In genomic region chr3:95162345-95162628, GRCm38 (mm10) we compare ENCODE assay signal across 10 mouse cellular contexts. TPM values are rescaled to one million over a fixed set of nuclear protein-coding genes. Genes with fewer than 3 reads are reported as not detected.
DNase-seq lines count a peak whose midpoint lies in the region; ATAC-seq and TF ChIP-seq lines count a peak whose summit lies in the region.
"Had no signal": no experiment of that assay in that cellular context is flagged by ENCODE, and none has a peak within 500 bp of the region (broad histone marks: within the 10 kb centered on the region; RNA-seq: fewer than 3 reads in every experiment).

No protein-coding gene starts in this region.

- no peak for ATAC-seq in kidney, postnatal 0 days (replicated peaks; ENCODE audit: low FRiP score, low read depth)
- no peak for ATAC-seq in forebrain, embryonic 14.5 days
- ATAC-seq in limb, embryonic 12.5 days (ENCODE audit: insufficient number of reproducible peaks, insufficient read depth, low FRiP score, low TSS enrichment, low read depth): no peak
- ATAC-seq in stomach, embryonic 14.5 days (ENCODE audit: insufficient number of reproducible peaks, insufficient read depth, low FRiP score, low read depth): no peak

- H3K9me3 ChIP-seq in kidney, postnatal 0 days (replicated peaks; ENCODE audit: low read length): no peaks in the 10 kb centered on the region
- H3K9me3 ChIP-seq in forebrain, embryonic 14.5 days (replicated peaks; ENCODE audit: control insufficient read depth, low read length): no peaks in the 10 kb centered on the region
- no peaks in the 10 kb centered on the region for H3K9me3 ChIP-seq in limb, embryonic 12.5 days
- H3K9me3 ChIP-seq in stomach, embryonic 14.5 days (ENCODE audit: control insufficient read depth, low read depth, low read length): no peaks in the 10 kb centered on the region
- H3K9me3 ChIP-seq: liver, embryonic 15.5 days had no signal

- H3K4me1 ChIP-seq in kidney, postnatal 0 days (replicated peaks; ENCODE audit: insufficient read depth, low read length): peaks cover 12% of the 10 kb centered on the region; the same call in 1 of the 2 replicates
- H3K4me1 ChIP-seq in forebrain, embryonic 14.5 days (ENCODE audit: control insufficient read depth, insufficient read depth, low read length): peaks cover 24% of the 10 kb centered on the region
- peaks cover 32% of the 10 kb centered on the region for H3K4me1 ChIP-seq in limb, embryonic 12.5 days (replicated peaks)
- H3K4me1 ChIP-seq in stomach, embryonic 14.5 days (ENCODE audit: control insufficient read depth, insufficient read depth, low read length): peaks cover 28% of the 10 kb centered on the region; the same call in 1 of the 2 replicates

- H3K27ac ChIP-seq in kidney, postnatal 0 days: no peak overlapping the region
- peak overlapping the region; percentile 72; the same call in 1 of the 2 replicates for H3K27ac ChIP-seq in forebrain, embryonic 14.5 days (ENCODE audit: low read depth, low read length)
- H3K27ac ChIP-seq in limb, embryonic 12.5 days: 0 out of 2 replicates have a peak overlapping the region, but pooled peaks have one; percentile 54
- H3K27ac ChIP-seq in stomach, embryonic 14.5 days (ENCODE audit: low read length): no peak overlapping the region
- H3K27ac ChIP-seq: liver, embryonic 15.5 days had no signal

- WGBS in kidney, postnatal 0 days: 54% methylated on average over 2 of the region's 2 CpGs
- WGBS in forebrain, embryonic 14.5 days: 13% methylated on average over 2 of the region's 2 CpGs
- WGBS in limb, embryonic 12.5 days: 51% methylated on average over 2 of the region's 2 CpGs
- 46% methylated on average over 2 of the region's 2 CpGs for WGBS in stomach, embryonic 14.5 days

- no peak overlapping the region for H3K9ac ChIP-seq in kidney, postnatal 0 days (ENCODE audit: low read depth, low read length)
- peak overlapping the region; percentile 90 for H3K9ac ChIP-seq in forebrain, embryonic 14.5 days (ENCODE audit: low read length)
- H3K9ac ChIP-seq in limb, embryonic 12.5 days (replicated peaks): peak overlapping the region; percentile 14
- no peak overlapping the region for H3K9ac ChIP-seq in stomach, embryonic 14.5 days (replicated peaks; ENCODE audit: low read depth, low read length)
- H3K9ac ChIP-seq: liver, embryonic 15.5 days had no signal

- H3K36me3 ChIP-seq in kidney, postnatal 0 days (ENCODE audit: insufficient read depth, low read length): no peaks in the 10 kb centered on the region
- peaks cover 30% of the 10 kb centered on the region for H3K36me3 ChIP-seq in forebrain, embryonic 14.5 days (ENCODE audit: control insufficient read depth, insufficient read depth, low read length)
- peaks cover 46% of the 10 kb centered on the region for H3K36me3 ChIP-seq in limb, embryonic 12.5 days
- no peaks in the 10 kb centered on the region; the same call in 1 of the 2 replicates for H3K36me3 ChIP-seq in stomach, embryonic 14.5 days (ENCODE audit: control insufficient read depth, insufficient read depth, low read length)
- H3K36me3 ChIP-seq: liver, embryonic 15.5 days had no signal

- H3K27me3 ChIP-seq in kidney, postnatal 0 days (ENCODE audit: insufficient read depth, low read length): no peaks in the 10 kb centered on the region
- H3K27me3 ChIP-seq in forebrain, embryonic 14.5 days (replicated peaks; ENCODE audit: control insufficient read depth, insufficient read depth, low read length): no peaks in the 10 kb centered on the region
- peaks cover 7% of the 10 kb centered on the region; the same call in 1 of the 2 replicates for H3K27me3 ChIP-seq in limb, embryonic 12.5 days
- H3K27me3 ChIP-seq in stomach, embryonic 14.5 days (ENCODE audit: control insufficient read depth, insufficient read depth, low read length): no peaks in the 10 kb centered on the region

- peak overlapping the region; percentile 97; the same call in 1 of the 2 replicates for H3K4me2 ChIP-seq in kidney, postnatal 0 days (ENCODE audit: low read length)
- peak overlapping the region; percentile 77 for H3K4me2 ChIP-seq in forebrain, embryonic 14.5 days (ENCODE audit: low read length)
- peak overlapping the region; percentile 82 for H3K4me2 ChIP-seq in limb, embryonic 12.5 days
- peak overlapping the region; percentile 63 for H3K4me2 ChIP-seq in stomach, embryonic 14.5 days (replicated peaks; ENCODE audit: low read depth, low read length)

- no peak overlapping the region for H3K4me3 ChIP-seq in kidney, postnatal 0 days (replicated peaks; ENCODE audit: low read depth, low read length)
- H3K4me3 ChIP-seq in forebrain, embryonic 14.5 days (ENCODE audit: low read depth, low read length): peak overlapping the region; percentile 85
- H3K4me3 ChIP-seq in limb, embryonic 12.5 days (replicated peaks): peak overlapping the region; percentile 84
- peak overlapping the region; percentile 79 for H3K4me3 ChIP-seq in stomach, embryonic 14.5 days (ENCODE audit: low read depth, low read length)

- TF ChIP-seq CTCF in kidney, postnatal 0 days (IDR thresholded peaks at IDR 0.05; ENCODE audit: low read depth): no peak

- no peak for DNase-seq in kidney, postnatal 0 days (ENCODE audit: low spot score)
- no peak for DNase-seq in kidney, postnatal 25 days
- no peak for DNase-seq in forebrain, embryonic 14.5 days (ENCODE audit: low spot score)
- no peak for DNase-seq in ovary, postnatal 14 days (ENCODE audit: low spot score)
- DNase-seq in cerebellum, postnatal 14 days: no peak
- DNase-seq in thymus, postnatal 36 days: no peak
- DNase-seq: kidney, postnatal 10 days had no signal

RNA-seq across cellular contexts. Expression of gene Sema6c, which starts 2.0 kb away (rescaled TPM):
- 1.8 and 2.9 TPM in 2 replicates for polyA plus RNA-seq in kidney, postnatal 0 days (2015; fragmentation: Nextera tagmentation; extraction: Ambion mirVana)
- polyA plus RNA-seq in forebrain, embryonic 14.5 days (2014; fragmentation: Nextera tagmentation; extraction: Ambion mirVana): 22.8 and 25.2 TPM in 2 replicates
- polyA plus RNA-seq in limb, embryonic 12.5 days (2016; fragmentation: Nextera tagmentation; extraction: Ambion mirVana): 23.7 and 26.4 TPM in 2 replicates
- 5.8 and 6.7 TPM in 2 replicates for polyA plus RNA-seq in stomach, embryonic 14.5 days (2014; fragmentation: Nextera tagmentation; extraction: Ambion mirVana)

RNA-seq across cellular contexts. Expression of gene Tnfaip8l2, which starts 20.1 kb away (rescaled TPM):
- 2.8 and 3.6 TPM in 2 replicates for polyA plus RNA-seq in kidney, postnatal 0 days (2015; fragmentation: Nextera tagmentation; extraction: Ambion mirVana)
- 2.6 and 2.9 TPM in 2 replicates for polyA plus RNA-seq in forebrain, embryonic 14.5 days (2014; fragmentation: Nextera tagmentation; extraction: Ambion mirVana)
- 1.7 and 2.2 TPM in 2 replicates for polyA plus RNA-seq in limb, embryonic 12.5 days (2016; fragmentation: Nextera tagmentation; extraction: Ambion mirVana)
- 4.2 and 4.7 TPM in 2 replicates for polyA plus RNA-seq in stomach, embryonic 14.5 days (2014; fragmentation: Nextera tagmentation; extraction: Ambion mirVana)

RNA-seq across cellular contexts. Expression of gene Lysmd1, which starts 28.4 kb away (rescaled TPM):
- polyA plus RNA-seq in kidney, postnatal 0 days (2015; fragmentation: Nextera tagmentation; extraction: Ambion mirVana): 14.4 and 15.2 TPM in 2 replicates
- 31.4 and 31.8 TPM in 2 replicates for polyA plus RNA-seq in forebrain, embryonic 14.5 days (2014; fragmentation: Nextera tagmentation; extraction: Ambion mirVana)
- 16.6 and 18.0 TPM in 2 replicates for polyA plus RNA-seq in limb, embryonic 12.5 days (2016; fragmentation: Nextera tagmentation; extraction: Ambion mirVana)
- 9.2 and 10.9 TPM in 2 replicates for polyA plus RNA-seq in stomach, embryonic 14.5 days (2014; fragmentation: Nextera tagmentation; extraction: Ambion mirVana)

RNA-seq across cellular contexts. Expression of gene Scnm1, which starts 28.5 kb away (rescaled TPM):
- polyA plus RNA-seq in kidney, postnatal 0 days (2015; fragmentation: Nextera tagmentation; extraction: Ambion mirVana): 63.0 and 63.5 TPM in 2 replicates
- polyA plus RNA-seq in forebrain, embryonic 14.5 days (2014; fragmentation: Nextera tagmentation; extraction: Ambion mirVana): 99.6 and 107 TPM in 2 replicates
- polyA plus RNA-seq in limb, embryonic 12.5 days (2016; fragmentation: Nextera tagmentation; extraction: Ambion mirVana): 80.7 and 83.6 TPM in 2 replicates
- 67.7 and 73.7 TPM in 2 replicates for polyA plus RNA-seq in stomach, embryonic 14.5 days (2014; fragmentation: Nextera tagmentation; extraction: Ambion mirVana)

RNA-seq across cellular contexts. Expression of gene Tmod4, which starts 38.0 kb away (rescaled TPM):
- polyA plus RNA-seq in kidney, postnatal 0 days (2015; fragmentation: Nextera tagmentation; extraction: Ambion mirVana): 0.69 and 0.83 TPM in 2 replicates
- polyA plus RNA-seq in forebrain, embryonic 14.5 days (2014; fragmentation: Nextera tagmentation; extraction: Ambion mirVana): 0.55 and 0.83 TPM in 2 replicates
- 1.0 and 1.4 TPM in 2 replicates for polyA plus RNA-seq in limb, embryonic 12.5 days (2016; fragmentation: Nextera tagmentation; extraction: Ambion mirVana)
- 0.83 and 1.8 TPM in 2 replicates for polyA plus RNA-seq in stomach, embryonic 14.5 days (2014; fragmentation: Nextera tagmentation; extraction: Ambion mirVana)

Comparison
In these comparisons a context has a peak if more than half of its experiments do, and no peak if none do; other contexts are left out.
1. H3K27ac ChIP-seq: peak in forebrain, embryonic 14.5 days (single experiment) and limb, embryonic 12.5 days (single experiment); none in kidney, postnatal 0 days (single experiment) and stomach, embryonic 14.5 days (single experiment).
2. H3K9ac ChIP-seq: peak in forebrain, embryonic 14.5 days (single experiment) and limb, embryonic 12.5 days (single experiment); none in kidney, postnatal 0 days (single experiment) and stomach, embryonic 14.5 days (single experiment).
3. Peak in every context shown above with its lines, with median percentiles within 50 percentile points of each other: H3K4me2 ChIP-seq.